Mouse (Mus musculus): Measurements from ENCODE around the gene Srm.

DNA sequence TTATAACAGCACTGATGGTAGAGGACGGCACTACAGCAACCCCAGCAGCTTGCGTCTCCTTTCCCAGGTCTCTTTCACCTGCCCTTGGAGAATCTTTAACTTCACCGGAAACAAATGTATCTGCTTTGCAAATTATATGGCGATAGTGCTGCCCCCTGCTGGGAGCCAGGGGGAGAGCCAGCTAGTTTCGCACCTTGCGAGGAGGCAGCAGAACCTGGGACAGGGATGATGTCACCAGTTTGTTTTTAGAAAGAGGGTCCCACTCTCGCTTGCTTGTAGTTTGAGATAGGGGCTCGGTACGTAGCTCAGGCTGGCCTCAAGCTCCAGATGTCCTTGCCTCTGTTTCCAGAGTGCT is 52.8 kb downstream of the Srm start:
- TF ChIP-seq CTCF (IDR thresholded peaks at IDR 0.05; ENCODE audit: borderline replicate concordance, control insufficient read depth, extremely low read depth, insufficient read depth, low read length, poor library complexity) (peak; percentile 84; the same call in 1 of the 2 replicates), POLR2A (IDR thresholded peaks at IDR 0.05; ENCODE audit: control insufficient read depth, extremely low read depth, insufficient read depth, low read length, poor library complexity) (no peak)

Data from thymus, adult 2 months (tissue).